Mouse (Mus musculus): ENCODE data around the gene Krt1.

Krt1 gene

GRCm38 (mm10) chr15:101803052-101803822, 47.4 kb downstream of the Krt1 start:
- DNase-seq (ENCODE audit: low spot score) = no peak

GRCm38 (mm10) chr15:101802296-101802835, 48.2 kb downstream of the Krt1 start, which contains the start of gene Krt73:
TSS of gene Krt73 (minus strand) at chr15:101802346.
- no peak for DNase-seq (ENCODE audit: low spot score)

All from T-cell, adult 2 months (primary cell).